Mouse (Mus musculus) CD8-positive naive resting alpha-beta T cell, adult 57 days (primary cell): ENCODE data around the gene Map2k7. TPM values are rescaled to one million over a fixed set of nuclear protein-coding genes. Genes with fewer than 3 reads are reported as not detected.

Source experiments
- total RNA-seq: library from RNA; stranded (reverse); gene quantifications from one replicate; pipeline ENCODE4 v1.2.4, GENCODE M21; 2023

The Map2k7 gene
- total RNA-seq: 127 TPM

DNA sequence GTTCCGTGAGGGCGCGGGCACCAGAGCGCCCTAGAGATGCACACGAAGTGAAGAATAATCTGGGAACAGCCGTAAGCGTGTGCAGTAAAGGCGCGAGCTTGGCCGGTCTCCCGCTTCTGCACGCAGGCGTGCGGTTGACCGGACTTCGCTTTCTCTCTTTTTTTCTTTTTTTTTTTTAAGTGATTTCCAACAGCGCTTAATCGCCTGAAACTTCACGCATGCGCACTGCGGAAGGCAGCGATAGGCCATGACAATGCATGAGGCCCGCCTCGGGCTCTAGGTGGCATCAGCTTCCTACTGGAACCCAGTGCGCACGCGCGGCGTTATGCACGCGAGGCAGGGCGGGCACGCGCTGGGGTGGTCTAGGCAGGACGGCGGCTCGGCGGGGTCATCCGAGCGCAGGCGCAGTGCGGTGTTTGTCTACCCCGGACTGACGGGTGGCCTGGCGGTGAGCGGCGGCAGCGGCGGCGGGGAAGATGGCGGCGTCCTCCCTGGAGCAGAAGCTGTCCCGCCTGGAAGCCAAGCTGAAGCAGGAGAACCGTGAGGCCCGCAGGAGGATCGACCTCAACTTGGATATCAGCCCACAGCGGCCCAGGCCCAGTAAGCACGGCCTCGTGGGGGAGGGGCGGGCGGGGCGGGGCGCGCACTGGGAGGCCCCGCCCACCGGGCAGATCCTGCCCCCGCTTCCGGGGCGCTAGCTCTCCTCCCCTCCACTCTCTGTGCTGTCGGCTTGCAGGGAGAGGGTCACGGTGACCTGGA lies at the start of gene Map2k7, which contains the start of gene Gm49320:
Map2k7 (plus strand) TSS at position 307 of the 759 bp plus-strand sequence.
Gm49320 (plus strand) TSS at position 432 of the 759 bp plus-strand sequence.

DNA sequence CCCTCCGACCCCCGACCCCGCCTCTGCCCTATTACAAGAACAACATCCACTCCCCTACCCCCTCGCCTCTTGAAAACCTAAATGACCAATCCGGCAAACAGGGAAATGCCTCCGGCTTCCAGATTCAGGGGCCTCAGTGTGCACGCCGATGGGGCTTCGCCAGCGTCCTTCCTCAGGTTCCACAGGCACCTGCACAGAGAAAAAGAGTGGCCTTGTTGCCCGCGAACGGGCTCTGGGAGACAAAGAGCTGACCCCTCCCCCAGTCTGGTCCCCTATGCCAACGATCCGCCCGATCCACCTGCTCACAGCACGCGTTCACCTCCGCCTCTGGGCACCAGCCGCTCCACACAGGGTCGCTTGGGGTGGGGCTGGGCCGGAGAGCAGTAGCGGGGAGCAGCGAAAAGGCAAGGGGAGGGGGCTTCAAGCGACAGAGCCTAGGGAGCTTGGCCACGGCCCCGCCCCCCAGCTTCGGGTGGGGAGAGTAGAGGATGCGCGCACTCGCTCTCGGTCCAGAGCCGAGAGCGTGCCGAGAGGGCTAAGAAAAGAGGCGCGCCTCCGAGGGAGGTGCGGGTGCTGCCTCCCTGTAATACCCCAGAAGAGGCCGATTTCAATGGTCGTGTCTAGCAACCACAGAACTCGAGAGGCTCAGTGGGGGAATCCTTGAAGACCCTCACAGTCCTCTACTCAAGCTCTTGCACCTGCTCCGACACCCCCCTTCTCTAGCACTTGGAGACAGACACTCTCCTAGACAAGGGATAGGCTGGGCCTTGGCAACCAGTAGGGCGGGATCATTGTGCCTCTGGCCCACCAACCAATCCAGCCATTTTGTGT lies 21.5 kb upstream of the Map2k7 start, which contains the start of gene Prr36:
Prr36 (minus strand) TSS at position 669 of the 831 bp plus-strand sequence.

DNA sequence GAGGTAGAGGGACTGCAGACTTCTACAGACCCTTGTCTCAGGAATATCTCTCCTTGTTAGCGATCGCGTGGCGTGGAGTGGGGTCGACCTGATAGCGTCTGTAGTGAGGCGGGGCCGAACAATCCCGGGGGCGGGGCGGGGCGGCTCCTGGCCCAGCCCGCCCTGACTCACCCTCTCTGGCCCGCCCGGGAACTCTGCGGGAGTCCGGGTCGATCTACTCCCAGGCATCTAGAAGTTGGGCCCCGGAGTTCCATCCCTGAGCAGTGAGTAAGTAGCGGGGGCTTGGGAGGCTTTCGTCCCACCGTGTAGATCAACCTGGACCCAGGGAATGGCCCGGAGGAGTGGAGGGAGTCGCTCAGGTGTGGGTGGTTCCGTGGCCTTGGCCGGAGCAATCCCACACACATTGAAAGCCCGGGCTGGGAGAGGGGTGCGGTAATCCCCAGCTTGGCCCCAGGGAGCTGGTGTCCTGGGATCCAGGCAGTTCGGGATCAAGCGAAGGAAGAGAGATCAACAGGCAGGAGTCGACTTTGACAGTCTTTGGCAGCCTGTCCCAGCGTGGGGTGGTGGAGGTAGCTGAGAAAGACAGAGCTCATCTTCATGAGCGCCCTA lies 11.7 kb upstream of the Map2k7 start, which contains the start of gene Lrrc8e:
Lrrc8e (plus strand) TSS at position 89 of the 609 bp plus-strand sequence.

DNA sequence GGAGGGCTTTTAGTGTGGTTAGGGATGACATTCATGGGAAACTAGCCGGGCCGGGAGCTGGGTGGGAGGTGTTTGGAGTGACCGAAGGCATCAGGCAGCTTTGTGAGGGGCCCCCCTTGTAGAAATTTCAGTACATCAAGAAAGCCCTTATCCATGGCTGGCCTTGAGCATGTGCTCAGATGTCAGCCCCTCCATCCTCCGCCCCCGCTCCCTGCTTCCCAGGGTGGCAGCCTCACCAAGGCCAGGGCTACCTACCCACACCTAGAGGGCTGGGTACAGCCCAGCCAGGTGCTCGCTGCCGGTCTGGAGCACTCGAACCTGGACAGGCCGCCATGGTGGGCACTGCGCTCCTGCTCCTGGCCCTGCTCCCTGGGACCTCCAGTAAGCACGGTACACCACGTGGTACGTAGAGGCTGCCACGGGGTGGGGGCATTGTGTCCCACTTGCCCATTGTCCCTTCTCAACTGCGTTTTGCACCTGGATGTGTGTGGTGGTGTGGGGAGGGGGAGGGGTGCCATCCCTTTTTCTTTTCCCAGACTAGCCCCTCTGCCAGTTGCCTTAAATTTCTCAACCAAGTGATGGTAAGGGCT lies 9.5 kb downstream of the Map2k7 start, which contains the start of gene Tgfbr3l:
Tgfbr3l (plus strand) TSS at position 264 of the 590 bp plus-strand sequence.

DNA sequence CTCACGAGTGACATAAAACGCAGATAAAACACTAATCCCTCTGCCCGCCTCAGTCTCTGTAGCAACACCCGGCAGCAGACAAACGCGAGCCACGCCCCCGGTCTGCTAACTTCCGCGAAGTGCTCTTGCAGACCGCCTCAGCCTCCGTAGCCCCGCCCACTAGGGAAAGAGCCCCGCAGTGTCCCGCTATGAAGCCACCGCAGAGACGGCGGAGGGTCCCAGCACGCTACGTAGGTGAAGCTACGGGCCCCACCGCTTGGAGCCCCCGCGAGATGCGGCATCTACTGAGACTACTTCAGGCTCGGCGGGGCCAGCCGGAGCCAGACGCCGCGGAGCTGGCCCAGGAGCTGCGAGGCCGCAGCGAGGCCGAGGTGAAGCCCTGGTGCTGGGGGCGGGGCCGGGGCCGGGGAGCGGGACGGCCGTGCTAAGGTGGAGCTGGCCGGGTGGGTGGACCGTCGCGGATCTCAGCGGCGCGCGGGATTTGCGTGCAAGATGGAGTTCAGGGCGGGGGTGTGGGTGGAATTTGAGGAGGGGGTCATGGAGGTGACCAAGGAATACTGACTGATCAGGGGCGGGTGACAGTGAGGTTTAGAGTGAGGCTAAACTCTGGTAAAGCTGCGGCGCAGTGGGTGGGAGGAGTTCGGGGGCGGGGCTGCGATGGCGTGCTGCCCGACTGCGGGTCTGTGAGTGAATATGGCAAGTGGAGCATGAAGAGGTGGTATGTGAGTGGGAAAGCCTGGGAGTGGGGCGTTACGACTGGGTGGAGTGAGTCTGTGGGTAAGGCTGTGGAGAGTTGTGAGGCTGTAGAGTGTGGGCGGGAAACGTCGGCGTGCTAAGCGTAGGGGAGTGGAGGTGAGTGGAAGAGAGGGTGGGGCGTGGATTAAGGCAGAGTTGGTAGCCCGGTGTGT lies 14.6 kb downstream of the Map2k7 start, which contains the start of gene Snapc2:
Snapc2 (plus strand) TSS at position 147 of the 908 bp plus-strand sequence.

DNA sequence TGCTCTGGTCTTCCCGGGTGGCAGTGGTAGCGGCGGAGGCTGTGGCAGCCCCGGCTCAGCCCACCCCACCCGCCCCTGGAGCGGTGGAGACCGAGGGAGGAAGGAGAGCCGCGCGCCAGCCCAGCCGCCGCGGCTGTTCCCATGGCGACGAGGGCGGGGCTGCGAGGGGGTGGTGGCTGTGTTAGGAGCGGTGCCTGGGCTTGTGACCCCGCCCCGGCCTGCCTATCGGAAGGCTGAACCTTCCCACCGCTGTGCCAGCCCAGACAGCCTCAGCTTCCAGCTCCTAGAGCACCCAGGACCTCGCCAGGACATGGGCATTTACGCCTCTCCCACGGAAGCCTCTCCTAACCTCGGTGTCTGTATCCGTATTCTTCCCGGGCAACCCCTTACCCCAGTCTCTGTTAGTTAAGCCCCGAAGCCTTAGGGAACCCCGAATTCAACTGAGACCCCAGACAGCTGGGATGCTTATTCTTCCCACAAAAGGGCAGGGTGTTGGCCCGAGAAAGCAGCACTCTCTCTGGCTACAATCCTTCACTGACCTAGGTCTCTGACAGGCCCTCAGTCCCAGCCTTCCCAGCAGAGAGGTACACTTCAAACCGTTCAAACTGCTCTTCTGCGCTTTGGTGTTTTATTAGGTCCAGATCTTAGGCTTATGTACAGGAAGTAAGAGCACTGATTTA lies 20.7 kb downstream of the Map2k7 start, which contains the start of gene Ctxn1:
Ctxn1 (minus strand) TSS at position 150 of the 680 bp plus-strand sequence.

DNA sequence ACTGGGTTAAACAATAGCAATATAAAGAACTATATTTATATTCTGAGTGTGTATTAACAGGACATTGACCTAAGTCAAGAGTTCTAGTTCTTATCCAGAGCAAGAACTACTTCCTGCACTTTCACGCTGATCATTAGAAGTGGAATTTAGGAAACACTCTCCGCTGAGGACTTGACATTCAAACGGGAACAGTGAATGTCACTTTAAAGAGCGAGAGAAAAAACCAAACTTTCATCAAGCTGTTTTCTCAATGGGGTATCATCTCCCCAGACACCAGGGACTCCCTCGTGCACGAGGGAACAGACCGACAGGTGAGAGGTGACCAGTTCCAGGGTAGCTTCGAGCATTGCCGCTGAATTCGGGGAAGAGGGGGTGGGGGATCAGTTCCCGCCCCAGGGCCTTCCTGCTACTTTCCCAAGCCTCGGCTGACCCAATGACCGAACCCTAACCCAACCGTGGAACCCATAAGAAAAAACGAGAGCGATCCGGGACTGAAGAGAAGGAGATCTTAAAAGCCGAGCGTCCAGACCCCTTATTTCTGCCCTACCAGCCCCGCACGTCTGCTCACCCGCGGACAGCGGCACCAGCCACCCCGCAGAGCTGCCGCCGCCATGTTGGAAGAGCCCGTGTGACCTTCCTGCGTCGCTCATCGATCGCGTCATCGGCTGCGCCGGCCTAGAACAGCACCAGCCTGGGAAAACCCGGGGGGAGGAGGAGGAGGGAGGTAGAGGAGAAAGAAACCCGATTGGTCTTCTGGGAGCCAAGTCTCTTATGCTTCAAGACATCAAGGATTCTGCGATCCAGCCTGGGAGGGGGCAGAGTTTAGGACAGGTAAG lies 37.0 kb downstream of the Map2k7 start, which contains the start of gene Timm44:
Timm44 (minus strand) TSS at position 639 of the 836 bp plus-strand sequence.

Other genes starting within 250 kb of the Map2k7 start
- not detected for gene Cd209f, start 132.9 kb upstream of the Map2k7 start, total RNA-seq
- gene Cd209g, start 104.6 kb upstream of the Map2k7 start, total RNA-seq: not detected
- 17.2 TPM for gene Evi5l, start 72.2 kb upstream of the Map2k7 start, total RNA-seq
- not detected for gene Prr36, start 21.3 kb upstream of the Map2k7 start, total RNA-seq
- gene Lrrc8e, start 11.9 kb upstream of the Map2k7 start, total RNA-seq: not detected
- gene Gm49320, start 125 bp downstream of the Map2k7 start, total RNA-seq: not detected
- 36.3 TPM for gene Tgfbr3l, start 9.5 kb downstream of the Map2k7 start, total RNA-seq
- gene Snapc2, start 14.3 kb downstream of the Map2k7 start, total RNA-seq: 12.7 TPM
- gene Ctxn1, start 20.5 kb downstream of the Map2k7 start, total RNA-seq: 2.0 TPM
- gene Timm44, start 37.2 kb downstream of the Map2k7 start, total RNA-seq: 98.9 TPM
- 17.6 TPM for gene Ccl25, start 86.5 kb downstream of the Map2k7 start, total RNA-seq
- 91.2 TPM for gene Elavl1, start 86.7 kb downstream of the Map2k7 start, total RNA-seq